Mouse (Mus musculus): ENCODE results near the gene Ggn.
"Not testable (repeated sequence)": the region's sequence is repeated elsewhere in the genome, so short reads cannot be mapped to it uniquely, and the experiment has no call there.

Gene Ggn

DNA sequence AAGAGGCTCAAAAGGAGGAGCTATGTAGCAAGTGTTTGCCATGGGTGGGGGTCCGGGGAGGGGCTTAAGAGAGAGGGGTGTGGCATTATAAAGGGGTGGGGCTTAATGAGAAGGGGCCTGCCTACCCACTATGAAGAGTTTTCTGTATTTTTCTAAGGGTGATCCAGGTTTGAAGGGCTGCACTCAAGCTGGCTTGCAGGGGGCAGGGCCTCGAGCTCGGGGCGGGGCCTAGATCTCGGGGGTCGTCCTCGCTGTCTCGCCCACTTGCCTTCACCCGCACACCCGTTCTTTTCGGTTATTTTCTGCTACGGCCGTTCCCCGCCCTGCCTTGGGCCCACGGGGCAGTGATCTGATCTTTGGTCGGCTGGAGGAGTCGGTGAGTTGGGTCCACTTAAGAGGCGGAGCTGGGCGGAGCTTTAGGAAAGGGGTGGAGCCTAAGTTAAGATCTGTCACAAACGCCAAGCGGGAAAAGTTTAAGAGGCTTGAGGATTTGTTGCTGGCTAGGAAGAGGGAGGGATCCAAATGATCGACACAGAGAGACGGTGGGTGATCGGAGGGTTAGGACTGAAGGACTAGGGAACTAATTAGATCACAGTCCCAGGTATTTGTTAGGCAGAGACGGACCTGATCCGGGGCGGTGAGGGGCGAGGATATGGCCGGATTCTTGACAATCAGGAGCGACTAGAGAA, at the start of gene Ggn, which contains the start of gene Spred3:
Ggn (plus strand) TSS at position 145 of the 689 bp plus-strand sequence.
Spred3 (minus strand) TSS at position 346 of the 689 bp plus-strand sequence.
- in situ Hi-C loops (cut with MboI, MseI), result no loop called here

DNA sequence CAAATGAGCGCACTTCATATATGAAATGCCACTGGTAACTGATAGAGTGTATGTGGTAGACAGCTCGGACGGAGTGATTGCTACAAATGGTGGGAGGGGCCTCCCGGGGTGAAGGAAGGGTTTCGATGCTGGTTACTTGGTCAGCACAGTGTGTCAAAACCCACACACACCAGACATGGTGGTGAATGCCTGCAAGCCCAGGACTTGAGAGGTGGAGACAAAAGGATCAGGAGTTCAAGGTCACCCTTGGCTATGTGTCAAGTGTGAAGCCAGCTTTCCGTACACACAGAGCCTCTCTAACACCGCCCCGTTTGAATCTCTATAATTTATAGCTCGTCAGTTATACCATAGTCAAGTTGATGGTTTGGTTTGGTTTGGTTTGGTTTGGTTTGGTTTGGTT, 47.2 kb upstream of the Ggn start:
- in situ Hi-C loops (cut with MboI, MseI), result loop anchor here (25.0 kb wide), 1 partner anchor 389 kb away; the partner anchor contains the start of gene Sipa1l3

- in situ Hi-C loops (cut with MboI, MseI), result loop anchor here (25.0 kb wide), 1 partner anchor 389 kb away; the partner anchor contains the start of gene Sipa1l3
Measured at GRCm38 (mm10) chr7:29123531-29124358, 46.3 kb upstream of the Ggn start.

- in situ Hi-C loops (cut with MboI, MseI), result loop anchor here (25.0 kb wide), 1 partner anchor 387 kb away; the partner anchor contains the start of gene Sipa1l3
Measured at GRCm38 (mm10) chr7:29124970-29125369, 45.0 kb upstream of the Ggn start, which contains the start of gene Ryr1. Gene Ryr1, minus strand, starts transcription at chr7:29125179.

DNA sequence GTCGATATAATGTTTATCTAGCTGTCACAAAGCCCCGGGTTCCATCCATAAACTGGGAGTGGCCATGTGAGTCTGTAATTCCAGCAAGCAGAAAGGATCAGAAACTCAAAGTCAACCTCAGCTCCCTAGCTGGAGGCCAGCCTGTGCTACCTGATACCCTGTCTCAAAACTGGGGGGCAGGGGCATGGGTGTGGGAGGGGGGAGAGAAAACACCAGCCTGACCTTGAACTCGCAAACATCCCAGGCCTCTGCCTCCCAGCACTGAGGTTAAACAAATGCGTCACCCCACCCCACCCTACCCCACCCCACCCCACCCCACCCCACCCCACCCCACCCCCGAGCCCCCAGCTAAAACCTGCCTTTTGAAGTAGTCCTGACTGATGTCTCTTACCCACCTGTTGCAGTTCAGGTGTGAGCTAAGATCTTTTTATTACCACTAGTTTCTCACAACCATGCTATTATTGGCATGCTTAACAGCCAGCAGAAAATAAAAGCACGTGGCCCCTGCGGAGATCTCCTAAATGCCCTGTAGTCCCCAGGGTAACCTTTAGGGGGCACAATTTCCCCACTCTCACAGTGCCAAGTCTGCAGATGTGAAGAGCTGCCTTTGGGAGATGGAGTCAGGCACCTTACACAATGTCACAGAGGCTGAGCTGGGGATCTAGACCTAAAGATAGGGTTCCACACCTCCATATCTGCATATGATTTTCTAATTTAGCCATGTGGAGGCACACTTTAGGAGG, 43.7 kb upstream of the Ggn start:
- in situ Hi-C loops (cut with MboI, MseI), result no loop called here

GRCm38 (mm10) chr7:29128725-29129124, 41.3 kb upstream of the Ggn start:
- in situ Hi-C loops (cut with MboI, MseI), result no loop called here

- in situ Hi-C loops (cut with MboI, MseI), result no loop called here
Measured at GRCm38 (mm10) chr7:29134230-29134629, 35.8 kb upstream of the Ggn start.

GRCm38 (mm10) chr7:29134693-29135386, 35.2 kb upstream of the Ggn start, which contains the start of gene Rasgrp4:
Gene Rasgrp4, plus strand, starts transcription at chr7:29134851.
- in situ Hi-C loops (cut with MboI, MseI), result no loop called here

DNA sequence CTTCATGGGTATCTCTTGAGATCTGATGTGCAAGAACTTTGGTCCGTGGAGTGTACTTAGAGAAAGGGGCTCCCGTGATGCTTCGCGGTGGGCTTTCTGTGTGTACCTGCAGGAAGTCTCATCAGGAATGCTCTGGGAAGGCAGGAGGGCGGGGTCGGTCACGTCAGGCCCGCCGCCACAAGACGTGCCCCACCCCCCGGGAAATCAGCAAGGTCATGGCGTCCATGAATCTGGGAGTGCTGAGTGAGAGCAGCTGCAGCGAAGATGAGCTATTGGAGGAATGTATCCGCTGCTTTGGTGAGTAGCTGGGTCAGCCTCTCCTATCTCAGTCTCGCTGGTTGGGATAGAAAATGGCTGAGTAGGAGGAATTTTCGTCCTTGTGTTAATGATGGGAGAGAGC, 32.6 kb upstream of the Ggn start:
- in situ Hi-C loops (cut with MboI, MseI), result no loop called here

GRCm38 (mm10) chr7:29139237-29139636, 30.8 kb upstream of the Ggn start:
- in situ Hi-C loops (cut with MboI, MseI), result not testable (repeated sequence)

DNA sequence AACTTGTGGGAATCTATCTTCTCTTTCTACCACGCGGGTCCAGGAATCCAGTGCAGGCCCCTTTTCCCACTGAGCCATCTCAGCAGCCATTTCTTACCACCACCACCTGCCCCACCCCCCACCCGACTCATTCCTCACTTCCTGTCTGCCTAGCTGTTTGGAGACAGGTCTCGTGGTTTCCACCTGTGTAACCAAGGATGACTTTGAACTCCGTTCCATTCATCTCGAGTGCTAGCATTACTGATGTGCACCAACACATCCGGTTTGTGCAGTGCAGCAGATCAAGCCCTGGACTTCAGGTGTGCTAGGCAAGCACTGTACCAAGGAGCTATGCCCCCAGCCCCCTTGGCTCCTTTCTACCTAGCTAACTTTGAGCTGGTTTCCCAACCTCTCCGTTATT, 28.6 kb upstream of the Ggn start:
- in situ Hi-C loops (cut with MboI, MseI), result no loop called here

- in situ Hi-C loops (cut with MboI, MseI), result no loop called here
Measured at GRCm38 (mm10) chr7:29144006-29144405, 26.0 kb upstream of the Ggn start.

GRCm38 (mm10) chr7:29146625-29147367, 23.2 kb upstream of the Ggn start:
- in situ Hi-C loops (cut with MboI, MseI), result no loop called here

GRCm38 (mm10) chr7:29148771-29149170, 21.2 kb upstream of the Ggn start:
- in situ Hi-C loops (cut with MboI, MseI), result no loop called here

- in situ Hi-C loops (cut with MboI, MseI), result no loop called here
Measured at GRCm38 (mm10) chr7:29151486-29151885, 18.5 kb upstream of the Ggn start.

GRCm38 (mm10) chr7:29154018-29154720, 15.8 kb upstream of the Ggn start:
- in situ Hi-C loops (cut with MboI, MseI), result no loop called here

GRCm38 (mm10) chr7:29155196-29155837, 14.7 kb upstream of the Ggn start:
- in situ Hi-C loops (cut with MboI, MseI), result no loop called here

GRCm38 (mm10) chr7:29155838-29156782, 13.9 kb upstream of the Ggn start, which contains the start of gene Fam98c:
Gene Fam98c, minus strand, starts transcription at chr7:29156234.
- in situ Hi-C loops (cut with MboI, MseI), result no loop called here
